Mouse (Mus musculus): ENCODE data around the gene Asap2. TPM values are rescaled to one million over a fixed set of nuclear protein-coding genes. Genes with fewer than 3 reads are reported as not detected.

The Asap2 gene
- polyA plus RNA-seq, 1 experiment from 2014 or later: 3.1 TPM

DNA sequence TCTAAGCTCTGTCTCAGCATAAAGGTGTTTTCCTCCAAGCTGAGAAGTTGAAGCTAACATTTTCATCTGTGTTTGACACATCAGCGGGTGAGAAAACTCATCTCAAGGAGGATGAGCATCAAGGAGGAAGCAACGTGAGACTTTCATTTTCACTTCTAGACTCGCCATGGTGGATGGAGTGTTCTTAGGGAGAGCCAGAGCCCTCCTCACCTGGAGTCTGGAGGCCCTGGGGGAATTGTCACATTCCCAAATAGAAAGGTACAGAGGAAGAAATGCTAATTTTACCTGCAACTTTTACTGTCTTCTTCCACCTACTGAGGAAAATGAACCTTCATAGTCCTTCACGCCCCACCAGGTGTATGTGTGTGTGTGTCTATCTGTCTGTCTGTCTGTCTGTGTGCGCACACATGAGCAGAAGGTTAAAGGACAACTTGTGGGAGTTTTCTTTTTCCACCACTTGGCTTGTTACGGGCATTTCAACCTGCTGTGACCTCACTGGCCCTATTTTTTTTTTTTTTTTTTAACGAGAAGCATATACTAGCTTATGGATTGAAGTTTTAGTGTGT lies 183.7 kb downstream of the Asap2 start:
- no peaks in the 10 kb centered on the region for H3K4me1 ChIP-seq
- no peak overlapping the region for H3K4me3 ChIP-seq
- H3K9ac ChIP-seq: no peak overlapping the region
- 71% methylated on average over 7 of the region's 7 CpGs for WGBS (ENCODE audit: insufficient replicate concordance)
- ATAC-seq: no peak
- no peaks in the 10 kb centered on the region for H3K27me3 ChIP-seq (replicated peaks)
- no peak overlapping the region for H3K27ac ChIP-seq
- no peak overlapping the region for H3K4me2 ChIP-seq
- no peaks in the 10 kb centered on the region for H3K9me3 ChIP-seq (replicated peaks)
- peaks cover 4% of the 10 kb centered on the region; the same call in 1 of the 2 replicates for H3K36me3 ChIP-seq

DNA sequence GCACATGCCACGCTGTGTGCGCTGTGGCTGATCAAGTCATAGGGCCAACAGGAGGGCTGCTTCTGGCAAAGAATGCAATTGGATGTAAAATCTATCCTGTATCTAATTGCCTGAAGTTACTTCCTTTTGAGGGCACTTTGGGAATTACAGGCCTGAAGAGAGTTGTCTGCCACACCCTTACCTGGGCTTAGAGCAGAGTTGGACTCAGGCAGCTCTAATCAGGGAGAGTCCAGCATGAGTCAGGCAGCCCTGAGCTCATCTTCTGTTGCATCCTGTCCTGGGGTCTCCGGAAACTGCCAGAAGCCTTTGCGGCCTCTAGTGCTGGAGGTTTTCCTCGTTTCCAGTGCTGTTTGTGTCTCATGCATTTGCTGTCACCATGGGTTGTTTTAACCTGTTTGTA lies 186.1 kb downstream of the Asap2 start:
- peaks cover 12% of the 10 kb centered on the region for H3K4me1 ChIP-seq
- no peaks in the 10 kb centered on the region for H3K9me3 ChIP-seq (replicated peaks)
- no peaks in the 10 kb centered on the region for H3K36me3 ChIP-seq
- H3K4me2 ChIP-seq: no peak overlapping the region
- no peak overlapping the region for H3K9ac ChIP-seq
- no peak overlapping the region for H3K27ac ChIP-seq
- H3K27me3 ChIP-seq (replicated peaks): no peaks in the 10 kb centered on the region
- WGBS (ENCODE audit: insufficient replicate concordance): 73% methylated on average over 5 of the region's 5 CpGs
- no peak for ATAC-seq
- H3K4me3 ChIP-seq: no peak overlapping the region

DNA sequence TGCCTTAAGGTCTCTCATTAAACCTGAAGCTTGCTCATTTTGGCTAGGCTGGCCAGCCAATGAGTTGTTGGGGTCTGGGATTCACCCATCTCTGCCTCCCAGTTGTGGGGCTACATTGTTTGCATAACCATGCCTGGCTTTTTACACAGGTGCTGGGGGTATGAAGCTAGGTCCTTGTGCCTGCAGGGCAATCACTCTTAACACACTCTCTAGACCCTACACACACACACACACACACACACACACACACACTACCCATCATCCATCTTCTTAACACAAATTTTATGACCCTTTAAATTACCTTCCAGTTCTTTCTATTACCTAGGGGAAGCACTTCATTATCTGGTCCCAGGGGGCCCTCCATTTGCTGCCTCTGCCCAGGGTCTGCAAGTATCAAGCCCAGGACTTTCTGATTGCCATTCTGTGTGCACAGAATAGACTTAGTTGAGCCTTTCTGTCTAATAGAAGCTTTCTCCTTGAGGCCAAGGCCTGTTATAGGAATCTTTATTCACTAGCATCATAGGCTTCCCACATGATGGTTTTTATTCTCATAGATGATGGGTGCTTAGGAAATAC lies 187.0 kb downstream of the Asap2 start:
- no peak for ATAC-seq
- Histone ChIP-seq H3K4me1 (peaks cover 12% of the 10 kb centered on the region), H3K36me3 (no peaks in the 10 kb centered on the region), H3K27ac (no peak overlapping the region), H3K27me3 (replicated peaks) (no peaks in the 10 kb centered on the region), H3K4me2 (no peak overlapping the region), H3K4me3 (no peak overlapping the region), H3K9me3 (replicated peaks) (no peaks in the 10 kb centered on the region), H3K9ac (no peak overlapping the region)

DNA sequence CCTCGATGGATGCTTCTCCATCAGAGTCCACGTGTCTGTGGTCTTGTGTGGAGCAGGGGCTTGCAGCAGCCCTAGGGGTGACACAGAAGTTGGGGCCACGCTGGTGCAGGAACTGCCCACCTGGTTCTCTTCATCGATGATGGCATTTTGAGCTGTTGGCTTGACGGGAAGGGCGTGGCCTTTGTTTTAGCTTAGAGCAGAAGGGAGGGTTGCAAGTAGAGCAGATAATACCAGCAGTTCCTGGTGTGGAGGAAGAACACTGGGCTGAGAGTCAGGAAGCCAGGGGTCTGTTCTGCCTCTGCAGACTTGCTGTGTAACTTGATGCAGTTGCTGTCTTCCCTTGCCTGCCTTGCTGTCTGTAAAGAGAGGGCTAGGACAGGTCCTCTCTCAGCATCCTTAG lies 189.8 kb downstream of the Asap2 start:
- H3K9me3 ChIP-seq (replicated peaks): no peaks in the 10 kb centered on the region
- H3K9ac ChIP-seq: no peak overlapping the region
- 0 out of 2 replicates have a peak, but pooled peaks have one; percentile 9 for ATAC-seq
- 35% methylated on average over 6 of the region's 6 CpGs for WGBS (ENCODE audit: insufficient replicate concordance)
- H3K27ac ChIP-seq: no peak overlapping the region
- H3K4me1 ChIP-seq: peaks cover 12% of the 10 kb centered on the region
- no peaks in the 10 kb centered on the region for H3K36me3 ChIP-seq
- no peak overlapping the region for H3K4me2 ChIP-seq
- no peaks in the 10 kb centered on the region for H3K27me3 ChIP-seq (replicated peaks)
- no peak overlapping the region for H3K4me3 ChIP-seq

DNA sequence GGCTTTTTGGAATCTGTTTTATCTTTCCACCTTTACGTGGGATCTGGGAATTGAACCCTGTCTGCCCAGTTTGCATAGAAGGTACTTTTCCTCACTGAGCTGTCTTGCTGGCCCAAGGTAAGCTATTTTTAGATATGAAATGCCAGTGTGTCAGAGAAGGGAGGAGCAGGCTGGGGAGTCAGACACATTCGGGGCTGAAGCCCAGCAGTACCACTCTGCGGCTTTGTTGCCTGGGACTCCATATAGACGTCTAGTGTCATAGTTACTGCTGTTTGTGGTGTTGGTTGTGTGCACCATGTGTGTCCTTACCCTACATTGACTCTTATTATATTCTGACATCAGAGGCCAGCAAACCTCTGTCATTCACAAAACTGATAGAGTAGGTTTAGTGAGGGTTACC lies 192.5 kb downstream of the Asap2 start:
- no peak overlapping the region for H3K4me2 ChIP-seq
- ATAC-seq: no peak
- no peaks in the 10 kb centered on the region for H3K27me3 ChIP-seq (replicated peaks)
- H3K4me1 ChIP-seq: peaks cover 12% of the 10 kb centered on the region
- no peak overlapping the region for H3K9ac ChIP-seq
- no peaks in the 10 kb centered on the region for H3K9me3 ChIP-seq (replicated peaks)
- no peak overlapping the region for H3K27ac ChIP-seq
- H3K4me3 ChIP-seq: no peak overlapping the region
- no peaks in the 10 kb centered on the region for H3K36me3 ChIP-seq
- 72% methylated on average over 4 of the region's 4 CpGs for WGBS (ENCODE audit: insufficient replicate concordance)

DNA sequence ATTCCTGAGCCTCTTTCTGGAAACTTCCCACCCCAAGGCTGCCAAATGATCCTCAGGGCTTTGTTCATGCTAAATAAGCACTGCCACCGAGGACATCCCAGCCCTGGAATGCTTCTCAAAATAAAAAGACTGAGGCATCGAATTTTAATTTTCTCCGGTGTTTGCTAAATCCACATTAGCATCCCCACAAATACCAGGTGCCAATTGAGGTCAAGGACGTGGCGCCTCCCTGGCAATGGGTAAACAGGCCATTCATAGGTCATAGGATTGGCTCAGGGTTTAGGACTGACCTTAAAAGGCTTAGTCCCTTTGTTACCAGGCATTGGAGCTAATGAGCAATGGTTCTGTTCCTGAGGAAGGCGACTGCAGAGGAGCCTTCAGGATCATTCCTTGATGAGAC lies 193.1 kb downstream of the Asap2 start:
- H3K9me3 ChIP-seq (replicated peaks): no peaks in the 10 kb centered on the region
- H3K4me2 ChIP-seq: no peak overlapping the region
- ATAC-seq: no peak
- WGBS (ENCODE audit: insufficient replicate concordance): 70% methylated on average over 6 of the region's 6 CpGs
- H3K4me3 ChIP-seq: no peak overlapping the region
- H3K9ac ChIP-seq: no peak overlapping the region
- H3K4me1 ChIP-seq: peaks cover 12% of the 10 kb centered on the region
- H3K27me3 ChIP-seq (replicated peaks): no peaks in the 10 kb centered on the region
- H3K36me3 ChIP-seq: no peaks in the 10 kb centered on the region
- H3K27ac ChIP-seq: no peak overlapping the region

DNA sequence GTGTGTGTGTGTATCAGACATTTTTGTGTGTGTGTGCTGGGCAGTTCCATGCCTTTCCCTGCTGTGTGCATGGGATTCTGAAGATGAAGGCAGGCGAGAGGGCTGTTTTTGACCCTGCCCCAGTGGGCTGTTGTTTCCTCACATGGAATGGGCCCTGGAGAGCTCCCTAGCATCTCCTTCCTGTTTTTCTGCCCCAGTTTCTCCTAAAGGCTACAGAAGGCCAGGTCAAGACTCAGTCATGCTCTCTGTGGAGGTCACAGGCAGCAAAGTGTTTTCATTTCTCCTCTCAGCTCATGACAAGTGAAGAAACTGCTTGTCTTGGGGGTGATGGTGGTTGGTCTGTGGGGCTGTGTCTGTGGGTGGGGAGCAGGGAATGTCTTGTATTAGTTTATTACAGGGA lies 195.9 kb downstream of the Asap2 start:
- no peak overlapping the region for H3K4me3 ChIP-seq
- no peak overlapping the region for H3K27ac ChIP-seq
- H3K27me3 ChIP-seq (replicated peaks): no peaks in the 10 kb centered on the region
- peaks cover 5% of the 10 kb centered on the region for H3K4me1 ChIP-seq
- no peak for ATAC-seq
- WGBS (ENCODE audit: insufficient replicate concordance): 50% methylated on average over 1 of the region's 1 CpGs
- no peaks in the 10 kb centered on the region for H3K36me3 ChIP-seq
- H3K9ac ChIP-seq: no peak overlapping the region
- no peaks in the 10 kb centered on the region for H3K9me3 ChIP-seq (replicated peaks)
- H3K4me2 ChIP-seq: no peak overlapping the region

DNA sequence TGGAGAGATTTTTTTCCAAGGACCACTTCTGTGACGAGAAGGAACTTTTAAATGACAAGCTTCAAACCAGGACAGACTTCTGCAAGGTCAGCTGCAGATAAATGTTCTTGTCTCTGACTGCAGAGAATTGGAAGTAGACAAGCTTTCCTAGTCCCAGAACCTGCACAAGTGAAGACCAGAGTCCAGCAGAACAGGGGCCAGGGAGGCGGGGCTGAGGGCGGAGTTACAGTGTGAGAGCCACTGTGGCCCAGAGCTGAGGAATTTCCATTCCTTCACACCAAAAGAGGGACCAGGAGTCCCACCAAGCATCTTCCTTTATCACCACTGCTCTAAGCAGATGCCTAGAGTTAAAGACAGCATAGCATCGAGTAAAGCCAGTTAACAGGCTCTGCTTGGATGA lies 198.6 kb downstream of the Asap2 start:
- Histone ChIP-seq H3K9me3 (replicated peaks) (no peaks in the 10 kb centered on the region), H3K9ac (no peak overlapping the region), H3K27me3 (replicated peaks) (no peaks in the 10 kb centered on the region), H3K4me2 (no peak overlapping the region), H3K27ac (no peak overlapping the region), H3K36me3 (no peaks in the 10 kb centered on the region), H3K4me3 (no peak overlapping the region), H3K4me1 (peaks cover 21% of the 10 kb centered on the region)
- WGBS (ENCODE audit: insufficient replicate concordance): 46% methylated on average over 4 of the region's 4 CpGs
- ATAC-seq: peak; percentile 41; the same call in 1 of the 2 replicates

DNA sequence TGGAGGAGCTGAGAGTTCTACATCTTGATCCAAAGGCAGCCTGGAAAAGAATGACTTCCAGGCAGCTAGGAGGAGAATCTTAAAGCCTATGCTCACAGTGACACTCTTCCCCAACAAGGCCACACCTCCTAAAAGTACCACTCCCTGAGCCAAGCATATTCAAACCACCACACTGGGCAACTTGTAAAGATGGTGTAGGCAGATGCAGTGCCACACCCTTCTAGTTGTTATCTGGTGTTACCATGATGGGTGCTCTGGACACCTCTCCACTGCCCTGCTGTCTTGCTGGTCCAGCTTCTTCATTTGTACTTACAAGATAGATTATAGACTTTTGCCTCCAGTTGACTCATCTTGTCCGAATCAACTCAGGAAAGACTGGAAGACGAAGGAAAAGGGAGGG lies 201.3 kb downstream of the Asap2 start:
- 63% methylated on average over 2 of the region's 2 CpGs for WGBS (ENCODE audit: insufficient replicate concordance)

DNA sequence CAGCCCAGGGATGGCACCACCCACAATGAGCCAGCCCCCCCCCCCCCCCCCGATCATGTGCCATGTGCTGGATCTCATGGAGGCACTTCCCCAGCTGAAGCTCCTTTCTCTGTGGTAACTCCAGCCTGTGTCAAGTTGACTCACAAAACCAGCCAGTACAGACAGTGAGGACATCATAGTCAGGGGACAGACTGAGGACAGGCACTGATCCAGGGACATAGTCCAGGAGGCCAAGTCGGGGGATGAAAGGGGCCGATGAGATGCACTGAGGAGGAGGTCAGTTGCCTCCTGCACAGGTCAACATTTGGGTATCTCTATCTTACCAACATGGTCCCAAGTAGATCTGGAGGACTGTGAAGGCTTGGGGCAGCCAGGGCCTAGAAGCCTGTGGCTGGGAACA lies 205.2 kb downstream of the Asap2 start:
- Histone ChIP-seq H3K4me3 (no peak overlapping the region), H3K9ac (no peak overlapping the region), H3K4me2 (no peak overlapping the region), H3K9me3 (replicated peaks) (no peaks in the 10 kb centered on the region), H3K36me3 (0 out of 2 replicates have a peak, but pooled peaks cover 2% of the 10 kb centered on the region), H3K4me1 (peaks cover 42% of the 10 kb centered on the region), H3K27ac (no peak overlapping the region), H3K27me3 (replicated peaks) (no peaks in the 10 kb centered on the region)
- WGBS (ENCODE audit: insufficient replicate concordance): 77% methylated on average over 3 of the region's 3 CpGs
- no peak for ATAC-seq

More for the DNA sequence above, 201.3 kb downstream of the Asap2 start:
- no peak overlapping the region for H3K4me2 ChIP-seq
- no peak overlapping the region for H3K27ac ChIP-seq
- no peaks in the 10 kb centered on the region for H3K27me3 ChIP-seq (replicated peaks)
- H3K4me1 ChIP-seq: peaks cover 31% of the 10 kb centered on the region
- no peak overlapping the region for H3K9ac ChIP-seq
- peak; percentile 79 for ATAC-seq
- no peak overlapping the region for H3K4me3 ChIP-seq
- no peaks in the 10 kb centered on the region for H3K9me3 ChIP-seq (replicated peaks)
- H3K36me3 ChIP-seq: no peaks in the 10 kb centered on the region

DNA sequence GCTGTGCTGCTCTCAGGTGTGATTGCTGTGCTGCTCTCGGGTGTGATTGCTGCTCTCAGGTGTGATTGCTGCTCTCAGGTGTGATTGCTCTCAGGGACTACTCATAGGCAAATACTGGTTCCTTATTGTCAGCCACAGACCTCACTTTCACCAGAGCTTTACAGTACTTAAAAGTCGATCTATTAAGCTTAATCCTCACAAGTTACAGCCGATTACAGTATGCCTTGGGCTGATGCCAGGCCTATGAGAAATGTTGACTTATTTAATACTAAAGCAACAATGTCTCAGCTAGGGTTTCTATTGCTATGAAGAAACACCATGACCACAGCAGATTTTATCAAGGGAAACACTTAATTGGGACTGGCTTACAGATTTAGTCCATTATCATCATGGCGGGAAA lies 206.2 kb downstream of the Asap2 start:
- ATAC-seq: no peak
- Histone ChIP-seq H3K4me2 (no peak overlapping the region), H3K27ac (no peak overlapping the region), H3K4me1 (peaks cover 41% of the 10 kb centered on the region), H3K27me3 (replicated peaks) (no peaks in the 10 kb centered on the region), H3K4me3 (no peak overlapping the region), H3K9me3 (replicated peaks) (no peaks in the 10 kb centered on the region), H3K9ac (no peak overlapping the region), H3K36me3 (0 out of 2 replicates have a peak, but pooled peaks cover 2% of the 10 kb centered on the region)
- 68% methylated on average over 4 of the region's 4 CpGs for WGBS (ENCODE audit: insufficient replicate concordance)

DNA sequence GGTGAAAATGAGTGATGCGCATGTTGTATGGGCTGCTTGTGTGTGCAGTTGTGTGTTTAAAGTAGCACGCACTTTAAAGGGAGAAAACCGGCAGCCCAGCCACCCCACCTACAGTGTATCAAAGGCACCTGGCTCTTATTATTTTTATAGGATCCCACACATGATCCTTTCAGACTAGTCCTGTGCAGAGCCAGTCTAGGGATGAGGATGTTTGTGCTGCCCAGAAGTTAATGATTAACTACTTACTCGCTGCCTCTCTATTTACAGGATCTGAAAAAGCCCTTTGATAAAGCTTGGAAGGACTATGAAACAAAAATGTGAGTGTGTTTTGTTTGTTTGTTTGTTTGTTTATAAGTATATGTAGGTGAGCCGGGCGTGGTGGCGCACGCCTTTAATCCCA lies 210.4 kb downstream of the Asap2 start:
- Histone ChIP-seq H3K9ac (no peak overlapping the region), H3K4me3 (no peak overlapping the region), H3K27ac (no peak overlapping the region), H3K4me2 (no peak overlapping the region), H3K4me1 (peaks cover 41% of the 10 kb centered on the region), H3K36me3 (0 out of 2 replicates have a peak, but pooled peaks cover 2% of the 10 kb centered on the region), H3K9me3 (replicated peaks) (no peaks in the 10 kb centered on the region), H3K27me3 (replicated peaks) (no peaks in the 10 kb centered on the region)
- 0 out of 2 replicates have a peak, but pooled peaks have one; percentile 26 for ATAC-seq
- WGBS (ENCODE audit: insufficient replicate concordance): 78% methylated on average over 8 of the region's 8 CpGs
